Mouse (Mus musculus): ENCODE measurements around the gene Zfp219.
"Not testable (repeated sequence)": the region's sequence is repeated elsewhere in the genome, so short reads cannot be mapped to it uniquely, and the experiment has no call there.

Zfp219 gene

GRCm38 (mm10) chr14:52020486-52021137 lies at the start of gene Zfp219:
TSS of gene Zfp219 (minus strand) at chr14:52020733.
- DNase-seq (ENCODE audit: low spot score in 2 of 2), result peak; percentile 64 to 82

GRCm38 (mm10) chr14:52066135-52066534 lies 45.6 kb upstream of the Zfp219 start:
- DNase-seq (ENCODE audit: low spot score in 2 of 2), result no peak

- no peak for DNase-seq (ENCODE audit: low spot score in 2 of 2)
Measured at GRCm38 (mm10) chr14:52061798-52062197, 41.3 kb upstream of the Zfp219 start.

GRCm38 (mm10) chr14:52060800-52061199 lies 40.3 kb upstream of the Zfp219 start:
- DNase-seq (ENCODE audit: low spot score in 2 of 2), result no peak

GRCm38 (mm10) chr14:52059982-52060381 lies 39.4 kb upstream of the Zfp219 start:
- no peak for DNase-seq (ENCODE audit: low spot score in 2 of 2)

- DNase-seq (ENCODE audit: low spot score in 2 of 2), result not testable (repeated sequence)
Measured at GRCm38 (mm10) chr14:52052720-52053119, 32.2 kb upstream of the Zfp219 start.

GRCm38 (mm10) chr14:52045966-52046565 lies 25.5 kb upstream of the Zfp219 start:
- DNase-seq (ENCODE audit: low spot score in 2 of 2), result no peak

GRCm38 (mm10) chr14:52044901-52045678 lies 24.6 kb upstream of the Zfp219 start:
- no peak for DNase-seq (ENCODE audit: low spot score in 2 of 2)

- DNase-seq (ENCODE audit: low spot score in 2 of 2), result no peak
Measured at GRCm38 (mm10) chr14:52043446-52043845, 22.9 kb upstream of the Zfp219 start.

- not testable (repeated sequence) for DNase-seq (ENCODE audit: low spot score in 2 of 2)
Measured at GRCm38 (mm10) chr14:52042359-52042758, 21.8 kb upstream of the Zfp219 start, which contains the start of gene Olfr221. TSS of gene Olfr221 (minus strand) at chr14:52042459.

GRCm38 (mm10) chr14:52039332-52039731 lies 18.8 kb upstream of the Zfp219 start:
- DNase-seq (ENCODE audit: low spot score in 2 of 2), result no peak

- DNase-seq (ENCODE audit: low spot score in 2 of 2), result no peak
Measured at GRCm38 (mm10) chr14:52035926-52036325, 15.4 kb upstream of the Zfp219 start.

- DNase-seq (ENCODE audit: low spot score in 2 of 2), result no peak
Measured at GRCm38 (mm10) chr14:52026342-52026741, 5.8 kb upstream of the Zfp219 start.

- no peak for DNase-seq (ENCODE audit: low spot score in 2 of 2)
Measured at GRCm38 (mm10) chr14:52024133-52024532, 3.6 kb upstream of the Zfp219 start.

GRCm38 (mm10) chr14:52022709-52023459 lies 2.4 kb upstream of the Zfp219 start:
- DNase-seq (ENCODE audit: low spot score in 2 of 2), result peak; percentile 79 to 89

GRCm38 (mm10) chr14:52022244-52022708 lies 1.7 kb upstream of the Zfp219 start:
- DNase-seq (ENCODE audit: low spot score in 2 of 2), result no peak

- no peak for DNase-seq (ENCODE audit: low spot score in 2 of 2)
Measured at GRCm38 (mm10) chr14:52021568-52022212, 1.2 kb upstream of the Zfp219 start.

GRCm38 (mm10) chr14:52021138-52021529 lies 601 bp upstream of the Zfp219 start:
- DNase-seq (ENCODE audit: low spot score in 2 of 2), result no peak

- DNase-seq (ENCODE audit: low spot score in 2 of 2), result peak; percentile 96 to 97
Measured at GRCm38 (mm10) chr14:52019590-52020340, 768 bp downstream of the Zfp219 start.

GRCm38 (mm10) chr14:52019051-52019589 lies 1.4 kb downstream of the Zfp219 start:
- DNase-seq (ENCODE audit: low spot score in 2 of 2), result no peak
